ENCODE assay signal across 19 mouse cellular contexts in genomic region chr2:70885674-70886073, GRCm38 (mm10).
DNase-seq lines count a peak whose midpoint lies in the region; ATAC-seq and TF ChIP-seq lines count a peak whose summit lies in the region.
"Had no signal": no experiment of that assay in that cellular context is flagged by ENCODE, and none has a peak within 500 bp of the region (broad histone marks: within the 10 kb centered on the region; RNA-seq: fewer than 3 reads in every experiment).

No protein-coding gene starts in this region.

- 23% methylated on average over 6 of the region's 6 CpGs for WGBS in liver, embryonic 13.5 days (ENCODE audit: insufficient replicate concordance)

- H3K4me3 ChIP-seq in G1E (ENCODE audit: low read depth, low read length): no peak overlapping the region; the same call in 1 of the 2 replicates
- no peak overlapping the region for H3K4me3 ChIP-seq in liver, embryonic 13.5 days (replicated peaks)
- H3K4me3 ChIP-seq: embryonic facial prominence, embryonic 15.5 days; forebrain, embryonic 13.5 days; heart, embryonic 12.5 days; hindbrain, embryonic 10.5 days had no signal

- H3K27ac ChIP-seq in liver, embryonic 13.5 days: no peak overlapping the region
- H3K27ac ChIP-seq: embryonic facial prominence, embryonic 15.5 days; forebrain, embryonic 13.5 days; hindbrain, embryonic 10.5 days had no signal

- ATAC-seq in G1E (ENCODE audit: extremely low read depth, insufficient number of reproducible peaks, low FRiP score, poor library complexity, severe bottlenecking): peak; percentile 70
- no peak for ATAC-seq in liver, embryonic 13.5 days (ENCODE audit: low read depth)
- peak; percentile 88 for ATAC-seq in megakaryocyte progenitor cell, adult 5-6 weeks (replicated peaks; ENCODE audit: poor library complexity)
- ATAC-seq: forebrain, embryonic 13.5 days had no signal

- H3K9me3 ChIP-seq in G1E (replicated peaks): peaks cover 5% of the 10 kb centered on the region; the same call in 1 of the 2 replicates
- H3K9me3 ChIP-seq in liver, embryonic 13.5 days (replicated peaks): no peaks in the 10 kb centered on the region
- H3K9me3 ChIP-seq: embryonic facial prominence, embryonic 15.5 days; forebrain, embryonic 13.5 days had no signal

- H3K4me2 ChIP-seq in liver, embryonic 13.5 days: peak overlapping the region; percentile 5; the same call in 1 of the 2 replicates
- H3K4me2 ChIP-seq: embryonic facial prominence, embryonic 15.5 days; forebrain, embryonic 13.5 days; heart, embryonic 12.5 days; midbrain, embryonic 11.5 days had no signal

- no peak for TF ChIP-seq CTCF in G1E (IDR thresholded peaks at IDR 0.05; ENCODE audit: low read depth, low read length)

- no peak overlapping the region for H3K9ac ChIP-seq in liver, embryonic 13.5 days
- H3K9ac ChIP-seq: embryonic facial prominence, embryonic 15.5 days; forebrain, embryonic 13.5 days; heart, embryonic 12.5 days had no signal

- no peaks in the 10 kb centered on the region for H3K27me3 ChIP-seq in G1E (ENCODE audit: insufficient read depth, low read length)
- no peaks in the 10 kb centered on the region for H3K27me3 ChIP-seq in liver, embryonic 13.5 days
- H3K27me3 ChIP-seq: embryonic facial prominence, embryonic 15.5 days; forebrain, embryonic 13.5 days; heart, embryonic 12.5 days had no signal

- DNase-seq in G1E (ENCODE audit: low spot score): peak; percentile 61
- peak; percentile 74 for DNase-seq in MEL-GATA-1-ER (ENCODE audit: extremely low read depth, low read depth)
- DNase-seq in liver, embryonic 13.5 days: no peak
- no peak for DNase-seq in heart, postnatal 10 days
- no peak for DNase-seq in ovary, postnatal 36 days (ENCODE audit: low spot score)
- no peak for DNase-seq in adrenal gland, adult 8-10 months
- DNase-seq: adrenal gland, postnatal 25 days; cerebellum, adult 8-10 months; gastrocnemius, postnatal 25 days; kidney, adult 9 months; layer of hippocampus, postnatal 36 days; lung, adult 18-20 months; thymus, postnatal 14 days had no signal

- H3K36me3 ChIP-seq in G1E (replicated peaks): no peaks in the 10 kb centered on the region
- H3K36me3 ChIP-seq in liver, embryonic 13.5 days: no peaks in the 10 kb centered on the region
- H3K36me3 ChIP-seq: embryonic facial prominence, embryonic 15.5 days; heart, embryonic 12.5 days; hindbrain, embryonic 10.5 days had no signal

- peaks cover 38% of the 10 kb centered on the region for H3K4me1 ChIP-seq in G1E (ENCODE audit: insufficient read depth, low read depth, low read length)
- H3K4me1 ChIP-seq in liver, embryonic 13.5 days (replicated peaks): peaks cover 33% of the 10 kb centered on the region
- H3K4me1 ChIP-seq: embryonic facial prominence, embryonic 15.5 days; forebrain, embryonic 13.5 days; hindbrain, embryonic 10.5 days had no signal

- intact Hi-C loops in heart, postnatal 10 days (cut with DNase I): no loop called here

Comparison
In these comparisons a context has a peak if more than half of its experiments do, and no peak if none do; other contexts are left out.
1. DNase-seq: peak in G1E (single experiment) and MEL-GATA-1-ER (single experiment); none in liver, embryonic 13.5 days (single experiment), heart, postnatal 10 days (0 of 2), ovary, postnatal 36 days (single experiment) and adrenal gland, adult 8-10 months (single experiment).